Mouse (Mus musculus) intestine, postnatal 0 days (tissue): Measurements from ENCODE around the gene Ilf3. TPM values are rescaled to one million over a fixed set of nuclear protein-coding genes. Genes with fewer than 3 reads are reported as not detected.

Experiments used
- ATAC-seq: fragments of 200-750 bp; cut with Nextera tagmentation; 2 replicates; pipeline ENCODE4 v1.8.0; 2017; ENCODE audit warnings: mild to moderate bottlenecking, moderate TSS enrichment, moderate library complexity
- H3K27ac ChIP-seq: fragments of 300-500 bp; sonication (generic); 2 replicates; pipeline ENCODE4 v1.5.1; 2014; ENCODE audit warnings: mild to moderate bottlenecking, low read depth, low read length, moderate library complexity
- H3K27me3 ChIP-seq: fragments of 300-500 bp; sonication (generic); replicated peaks from 2 replicates; pipeline ENCODE4 v1.6.1; 2014; ENCODE audit warnings: low read length, mixed read lengths; ENCODE audit not compliant: control insufficient read depth, insufficient read depth
- H3K36me3 ChIP-seq: fragments of 300-500 bp; sonication (generic); 2 replicates; pipeline ENCODE4 v1.6.1; 2014; ENCODE audit warnings: mild to moderate bottlenecking, moderate library complexity; ENCODE audit not compliant: control insufficient read depth, insufficient read depth
- H3K4me1 ChIP-seq: fragments of 300-500 bp; sonication (generic); replicated peaks from 2 replicates; pipeline ENCODE4 v1.6.1; 2014; ENCODE audit warnings: antibody characterized with exemption, low read length, mixed read lengths; ENCODE audit not compliant: control insufficient read depth, insufficient read depth
- H3K4me2 ChIP-seq: fragments of 300-500 bp; sonication (generic); replicated peaks from 2 replicates; pipeline ENCODE4 v1.6.1; 2014; ENCODE audit warnings: low read depth, mild to moderate bottlenecking, moderate library complexity
- H3K4me3 ChIP-seq: fragments of 300-500 bp; sonication (generic); 2 replicates; pipeline ENCODE4 v1.5.1; 2014; ENCODE audit warnings: low read depth, low read length
- H3K9ac ChIP-seq: fragments of 300-500 bp; sonication (generic); 2 replicates; pipeline ENCODE4 v1.6.1; 2014; ENCODE audit warnings: mild to moderate bottlenecking, low read depth, low read length
- H3K9me3 ChIP-seq: fragments of 300-500 bp; sonication (generic); 2 replicates; pipeline ENCODE4 v1.6.1; 2016; ENCODE audit warnings: mixed run types; ENCODE audit not compliant: control insufficient read depth
- CTCF ChIP-seq: sonication (generic); IDR thresholded peaks from 2 replicates; pipeline ENCODE4 v1.5.1; 2016; ENCODE audit warnings: low read depth, mild to moderate bottlenecking, control low read depth, antibody characterized with exemption, moderate library complexity
- WGBS: fragments of 180-500 bp; shearing (Covaris S2); extraction: QIAGEN DNeasy Blood & Tissue Kit; methylation state at CpG from one replicate; pipeline ENCODE4 v1.1.7; 2014; 5-methylcytosine and 5-hydroxymethylcytosine counted together
- polyA plus RNA-seq: library from polyadenylated mRNA; unstranded; fragments of >200 nt; fragmentation: Nextera tagmentation; extraction: Ambion mirVana; gene quantifications from 2 replicates; pipeline ENCODE4 v1.2.1, GENCODE M21; 2015

The Ilf3 gene
- polyA plus RNA-seq, 1 experiment from 2014 or later, result 41.0 TPM

- no peaks in the 10 kb centered on the region for H3K36me3 ChIP-seq
- no peak overlapping the region for H3K9ac ChIP-seq
- H3K9me3 ChIP-seq, result no peaks in the 10 kb centered on the region
- WGBS, result 89% methylated on average over 10 of the region's 10 CpGs
- H3K27ac ChIP-seq, result no peak overlapping the region
- no peaks in the 10 kb centered on the region for H3K27me3 ChIP-seq
- TF ChIP-seq CTCF, result no peak
- H3K4me1 ChIP-seq, result no peaks in the 10 kb centered on the region
- H3K4me2 ChIP-seq, result no peak overlapping the region
- H3K4me3 ChIP-seq, result no peak overlapping the region
- no peak for ATAC-seq
These were observed 37.9 kb upstream of the Ilf3 start for GRCm38 (mm10) chr9:21329699-21330289.

GRCm38 (mm10) chr9:21331365-21332140 lies 36.1 kb upstream of the Ilf3 start:
- Histone ChIP-seq H3K27ac (no peak overlapping the region), H3K9ac (no peak overlapping the region), H3K36me3 (no peaks in the 10 kb centered on the region), H3K4me3 (no peak overlapping the region), H3K9me3 (no peaks in the 10 kb centered on the region), H3K4me2 (no peak overlapping the region), H3K27me3 (no peaks in the 10 kb centered on the region), H3K4me1 (no peaks in the 10 kb centered on the region)
- no peak for TF ChIP-seq CTCF
- no peak for ATAC-seq
- 87% methylated on average over 12 of the region's 12 CpGs for WGBS

GRCm38 (mm10) chr9:21332161-21333061 lies 35.3 kb upstream of the Ilf3 start:
- Histone ChIP-seq H3K27ac (no peak overlapping the region), H3K27me3 (no peaks in the 10 kb centered on the region), H3K4me2 (no peak overlapping the region), H3K36me3 (no peaks in the 10 kb centered on the region), H3K9me3 (no peaks in the 10 kb centered on the region), H3K9ac (no peak overlapping the region), H3K4me3 (no peak overlapping the region), H3K4me1 (no peaks in the 10 kb centered on the region)
- WGBS, result 63% methylated on average over 9 of the region's 9 CpGs
- ATAC-seq, result no peak
- no peak for TF ChIP-seq CTCF

- no peak for ATAC-seq
- WGBS, result 79% methylated on average over 1 of the region's 1 CpGs
- TF ChIP-seq CTCF, result no peak
- no peaks in the 10 kb centered on the region for H3K4me1 ChIP-seq
- no peak overlapping the region for H3K4me2 ChIP-seq
- H3K36me3 ChIP-seq, result no peaks in the 10 kb centered on the region
- no peak overlapping the region for H3K27ac ChIP-seq
- H3K9me3 ChIP-seq, result no peaks in the 10 kb centered on the region
- no peaks in the 10 kb centered on the region for H3K27me3 ChIP-seq
- H3K4me3 ChIP-seq, result no peak overlapping the region
- no peak overlapping the region for H3K9ac ChIP-seq
These were observed 34.1 kb upstream of the Ilf3 start for GRCm38 (mm10) chr9:21333523-21333922.

- H3K27me3 ChIP-seq, result no peaks in the 10 kb centered on the region
- no peak for ATAC-seq
- H3K9ac ChIP-seq, result no peak overlapping the region
- no peaks in the 10 kb centered on the region for H3K4me1 ChIP-seq
- no peaks in the 10 kb centered on the region for H3K36me3 ChIP-seq
- H3K4me3 ChIP-seq, result no peak overlapping the region
- no peaks in the 10 kb centered on the region for H3K9me3 ChIP-seq
- no peak overlapping the region for H3K4me2 ChIP-seq
- TF ChIP-seq CTCF, result no peak
- no peak overlapping the region for H3K27ac ChIP-seq
These were observed 32.9 kb upstream of the Ilf3 start for GRCm38 (mm10) chr9:21334747-21335146.

- no peaks in the 10 kb centered on the region for H3K4me1 ChIP-seq
- no peak overlapping the region for H3K4me3 ChIP-seq
- no peak for TF ChIP-seq CTCF
- 84% methylated on average over 4 of the region's 4 CpGs for whole genome bisulfite sequencing
- no peak overlapping the region for H3K9ac ChIP-seq
- ATAC-seq, result no peak
- no peak overlapping the region for H3K4me2 ChIP-seq
- H3K27ac ChIP-seq, result no peak overlapping the region
- no peaks in the 10 kb centered on the region for H3K27me3 ChIP-seq
- H3K9me3 ChIP-seq, result no peaks in the 10 kb centered on the region
- H3K36me3 ChIP-seq, result no peaks in the 10 kb centered on the region
These were observed 32.3 kb upstream of the Ilf3 start for GRCm38 (mm10) chr9:21335391-21335790.
